Mouse (Mus musculus): ENCODE measurements at regions not wholly inside any gene's neighbourhood (a gene's known extent, or its start where the extent isn't known, plus 50 kb on each side); places are given as distances from the start of the nearest gene placed in this dataset.
"Not testable (repeated sequence)": the region's sequence is repeated elsewhere in the genome, so short reads cannot be mapped to it uniquely, and the experiment has no call there.

DNA sequence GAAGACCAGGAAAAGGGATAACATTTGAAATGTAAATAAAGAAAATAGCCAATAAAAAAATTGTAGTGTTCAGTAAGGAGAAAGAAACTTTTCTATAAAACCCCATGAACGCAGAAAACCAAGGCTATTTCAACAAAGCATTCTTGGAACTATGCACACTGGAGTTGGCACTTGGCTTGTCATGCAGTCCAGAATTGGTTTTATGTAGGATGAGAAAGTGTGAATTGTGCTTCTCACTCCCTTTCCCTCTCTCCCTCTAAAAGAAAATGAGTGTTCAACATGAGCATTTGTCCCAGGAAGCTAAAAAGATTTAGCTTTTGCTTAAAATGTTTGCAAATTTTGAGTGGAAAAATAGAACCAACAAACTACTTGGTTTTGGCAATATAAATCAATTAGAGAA, 841.6 kb upstream of the Adam24 start:
- no peak for DNase-seq (ENCODE audit: low read depth)

DNA sequence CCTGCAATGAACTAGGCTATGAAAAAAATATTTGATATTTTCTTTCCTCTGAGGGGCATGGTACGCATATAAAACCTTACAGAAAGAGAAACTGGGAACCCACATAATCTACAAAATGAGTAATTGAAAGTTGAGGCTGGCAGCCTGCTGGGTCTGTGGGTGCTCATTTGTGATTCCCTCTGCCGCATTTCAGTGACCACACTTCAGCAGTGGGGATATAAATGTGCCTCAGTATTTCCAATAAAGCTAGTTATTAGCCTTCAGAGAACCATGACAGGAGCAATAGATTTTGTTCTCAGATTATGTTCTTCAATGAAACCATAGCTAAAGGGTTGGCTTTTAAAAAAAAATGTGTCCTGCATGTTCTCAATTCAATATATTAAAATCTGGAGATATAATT, 828.0 kb upstream of the Adam24 start:
- DNase-seq (ENCODE audit: low read depth): no peak

DNA sequence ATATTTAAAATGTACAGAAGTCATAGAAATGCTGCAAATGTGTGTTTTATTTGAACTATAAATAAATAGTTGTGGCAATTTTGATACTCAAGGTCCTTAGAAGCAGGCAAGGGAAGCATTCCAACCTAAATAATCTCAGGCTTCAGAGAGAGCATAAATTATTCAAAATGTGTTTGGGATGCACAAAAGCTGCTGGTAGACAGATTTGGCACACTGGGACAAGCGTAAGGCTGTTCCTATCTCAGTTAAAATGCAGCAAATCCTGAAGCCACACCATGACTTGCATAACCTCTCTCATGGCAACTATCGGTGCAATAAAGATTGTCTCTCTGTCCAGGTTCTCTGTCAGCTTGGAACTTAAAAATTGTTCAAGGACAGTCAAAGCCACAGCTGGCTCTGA, 812.3 kb upstream of the Adam24 start:
- no peak for DNase-seq (ENCODE audit: low read depth)

DNA sequence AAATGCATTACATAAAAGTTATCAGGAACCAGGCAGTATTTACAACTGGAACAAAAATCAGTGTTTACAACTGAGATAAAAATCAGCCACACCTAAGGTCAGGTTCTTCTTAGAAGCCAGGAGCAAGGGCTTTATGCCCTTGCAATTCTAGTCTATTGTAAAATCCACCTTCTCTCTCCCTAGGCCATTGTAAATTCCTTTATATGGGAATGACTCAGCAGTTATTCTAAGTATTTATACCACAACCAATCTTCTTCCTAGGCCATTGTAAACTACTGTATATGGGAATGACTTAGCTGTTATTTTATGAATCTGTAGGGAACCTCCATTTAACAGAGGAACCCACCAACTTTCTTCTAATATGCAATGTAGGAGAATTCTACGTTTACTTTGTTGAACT, 772.6 kb upstream of the Adam24 start:
- DNase-seq (ENCODE audit: low read depth): no peak

DNA sequence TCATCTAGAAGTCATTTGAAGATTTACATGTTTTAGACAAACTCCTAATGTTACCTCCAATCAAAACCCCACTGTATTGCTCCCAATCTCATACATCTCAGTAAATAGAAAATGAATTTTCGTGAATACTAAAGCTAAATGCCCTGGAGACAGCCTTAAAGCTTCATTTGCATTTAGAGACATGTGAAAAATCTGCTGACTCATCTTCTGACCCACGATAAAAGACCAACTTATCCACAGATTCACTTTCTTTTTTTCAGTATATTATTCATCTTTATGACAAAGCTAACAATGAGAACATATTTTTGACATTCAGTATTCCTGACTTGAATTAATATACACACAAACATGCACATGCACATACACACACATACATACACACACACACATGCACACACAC, 762.0 kb upstream of the Adam24 start:
- no peak for DNase-seq (ENCODE audit: low read depth)

GRCm38 (mm10) chr8:39921336-39921735, 753.5 kb upstream of the Adam24 start:
- DNase-seq (ENCODE audit: low read depth): no peak

DNA sequence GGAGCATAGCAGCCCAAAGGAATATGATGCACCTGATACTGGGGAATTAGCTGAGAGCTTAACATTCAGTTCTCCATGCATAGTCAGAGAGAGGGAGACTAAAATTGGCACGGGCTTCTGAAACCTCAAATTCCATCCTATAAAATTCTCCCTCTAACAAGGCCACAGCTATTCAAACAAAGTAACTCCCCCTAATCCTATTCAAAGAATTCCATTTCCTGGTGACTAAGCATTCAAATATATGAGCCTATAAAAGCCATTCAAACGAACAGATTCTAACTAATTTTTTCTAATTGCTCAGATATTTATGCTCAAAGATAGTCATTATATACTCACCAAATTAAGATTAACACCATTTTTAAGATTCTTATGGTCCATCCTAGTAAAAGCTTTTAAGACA, 751.1 kb upstream of the Adam24 start:
- no peak for DNase-seq (ENCODE audit: low read depth)

DNA sequence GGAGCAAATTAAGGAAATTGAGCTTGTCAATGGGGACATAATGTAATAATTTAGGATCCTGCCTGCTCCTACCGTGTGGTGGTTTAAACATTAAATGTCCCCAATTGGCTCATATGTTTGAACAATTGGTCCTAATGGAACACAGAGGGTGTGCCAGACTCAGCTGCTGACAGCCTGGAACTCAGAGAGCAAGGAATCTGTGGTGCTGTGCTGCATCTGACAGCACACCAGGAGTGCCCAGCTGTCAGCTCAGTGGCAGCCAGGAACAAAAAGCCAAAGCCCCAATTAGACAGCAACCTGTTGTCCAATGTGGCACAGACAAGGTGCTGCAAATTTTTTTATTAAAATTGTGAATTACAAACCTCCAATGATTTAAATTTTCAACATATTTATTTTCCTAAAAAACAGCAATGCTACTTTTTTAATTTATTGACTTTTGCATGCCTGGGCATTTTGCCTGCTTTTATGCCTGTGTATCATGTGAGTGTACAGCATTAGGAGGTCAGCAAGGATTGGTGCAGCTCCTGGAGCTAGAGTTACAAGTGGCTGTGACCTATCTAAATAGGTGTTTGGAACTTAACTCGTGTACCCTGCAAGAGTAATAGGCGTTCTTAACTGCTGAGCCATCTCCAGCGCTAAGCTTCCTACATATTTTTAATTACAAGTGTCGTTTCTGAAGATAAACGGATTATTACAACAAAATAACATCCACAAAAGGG, 724.5 kb upstream of the Adam24 start:
- no peak for DNase-seq (ENCODE audit: low read depth)

DNA sequence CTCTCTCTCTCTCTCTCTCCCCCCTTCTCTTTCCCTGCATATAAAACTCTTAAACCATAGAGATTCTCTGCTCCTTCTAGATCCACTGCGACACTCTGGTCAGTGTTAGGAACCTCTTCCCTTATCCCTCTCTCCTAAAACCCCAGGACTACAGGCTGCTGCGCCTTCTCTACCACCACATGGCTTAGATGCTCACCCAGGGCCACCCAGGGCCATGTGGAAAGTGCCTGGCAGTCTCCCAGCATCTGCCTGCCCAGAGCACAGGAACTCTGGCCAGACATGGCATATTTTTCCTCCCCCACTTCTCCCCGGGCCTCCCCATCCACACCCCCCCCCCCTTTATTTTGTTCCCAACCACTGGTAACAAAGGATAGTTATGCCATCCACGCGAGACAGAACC, 720.4 kb upstream of the Adam24 start:
- DNase-seq (ENCODE audit: low read depth): no peak

- DNase-seq (ENCODE audit: low read depth): no peak
Measured at GRCm38 (mm10) chr8:39954924-39955323, 720.0 kb upstream of the Adam24 start.

DNA sequence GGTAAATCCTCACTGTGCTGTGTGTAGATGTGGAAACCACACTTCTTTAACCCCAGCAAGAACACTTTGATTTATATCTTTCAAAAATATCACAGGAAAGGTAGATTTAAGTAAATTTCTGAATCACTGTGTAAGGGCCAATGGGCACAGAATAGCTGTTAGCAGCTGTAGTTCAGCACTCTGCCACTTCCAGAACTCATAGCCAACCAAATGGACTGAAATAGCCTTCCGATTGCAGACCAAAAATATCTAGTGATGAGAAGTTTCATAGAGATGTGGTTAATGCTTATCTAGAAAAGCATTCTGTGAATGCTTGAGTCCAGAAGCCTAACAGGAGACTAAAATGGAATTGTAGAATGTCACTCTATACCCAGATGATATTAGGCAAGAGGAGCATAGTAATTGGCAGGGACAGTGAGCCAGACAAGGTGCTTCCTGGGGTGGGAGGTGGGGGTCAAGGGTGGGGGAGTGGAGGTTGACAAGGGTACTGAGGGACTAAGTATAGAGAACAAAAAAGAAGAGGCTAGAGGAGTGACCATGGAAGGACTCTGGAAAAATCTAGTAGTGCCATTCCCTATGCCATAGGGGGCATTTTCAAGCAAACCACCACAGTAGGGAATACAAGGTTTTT, 669.6 kb upstream of the Adam24 start:
- no peak for DNase-seq (ENCODE audit: low read depth)

DNA sequence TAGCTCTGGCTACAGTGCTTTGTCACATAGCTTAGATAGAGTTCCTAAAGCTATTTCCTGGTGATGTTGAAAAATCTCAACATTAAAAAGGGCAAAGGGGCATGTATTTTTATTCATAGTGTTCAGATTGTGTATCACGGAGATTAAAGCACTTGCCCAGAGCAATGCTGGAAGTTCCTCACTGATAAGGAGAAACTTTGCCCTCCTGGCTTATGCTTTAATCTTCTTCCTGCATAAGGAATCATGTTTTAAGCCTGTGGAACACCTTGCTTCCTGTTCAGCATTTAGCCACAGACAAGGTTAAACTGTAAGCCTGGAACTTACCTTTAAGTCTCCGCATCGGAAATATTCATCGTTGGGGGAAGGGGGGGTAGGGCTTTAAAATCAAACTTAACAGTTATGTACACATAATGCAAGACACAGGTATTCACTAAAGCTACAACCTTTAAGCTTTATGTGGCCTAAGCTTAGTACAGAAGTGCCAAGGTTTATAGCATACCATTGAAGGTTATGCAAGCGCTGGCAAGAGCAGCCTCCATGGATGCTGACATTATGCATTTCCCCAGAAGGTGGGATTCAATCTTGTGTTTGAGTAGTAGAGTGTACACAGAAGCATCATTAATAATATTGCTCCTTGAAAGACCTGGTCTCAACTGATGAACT, 655.5 kb upstream of the Adam24 start:
- no peak for DNase-seq (ENCODE audit: low read depth)

- no peak for DNase-seq (ENCODE audit: low read depth)
Measured at GRCm38 (mm10) chr8:40064145-40064544, 610.7 kb upstream of the Adam24 start.

GRCm38 (mm10) chr8:40071131-40071530, 603.7 kb upstream of the Adam24 start:
- no peak for DNase-seq (ENCODE audit: low read depth)

DNA sequence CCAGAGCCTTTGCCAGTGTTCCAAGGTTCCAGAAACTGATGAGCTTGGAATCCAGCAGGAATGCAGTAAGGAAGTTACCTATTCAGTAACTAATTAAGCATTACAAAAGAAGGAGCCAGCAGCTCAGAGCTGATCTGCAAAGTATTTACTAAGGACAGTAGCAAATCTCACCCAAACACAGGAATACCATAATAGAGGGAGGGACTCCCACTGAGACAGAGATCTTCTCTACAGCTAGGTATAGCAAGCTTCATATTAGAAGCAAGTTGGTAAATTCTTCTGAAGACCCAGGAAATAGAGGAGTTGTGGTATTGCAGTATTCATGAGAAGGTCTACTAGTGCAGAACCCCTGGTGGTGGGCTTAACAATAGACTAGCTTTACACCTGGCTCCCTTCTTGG, 593.9 kb upstream of the Adam24 start:
- not testable (repeated sequence) for DNase-seq (ENCODE audit: low read depth)

DNA sequence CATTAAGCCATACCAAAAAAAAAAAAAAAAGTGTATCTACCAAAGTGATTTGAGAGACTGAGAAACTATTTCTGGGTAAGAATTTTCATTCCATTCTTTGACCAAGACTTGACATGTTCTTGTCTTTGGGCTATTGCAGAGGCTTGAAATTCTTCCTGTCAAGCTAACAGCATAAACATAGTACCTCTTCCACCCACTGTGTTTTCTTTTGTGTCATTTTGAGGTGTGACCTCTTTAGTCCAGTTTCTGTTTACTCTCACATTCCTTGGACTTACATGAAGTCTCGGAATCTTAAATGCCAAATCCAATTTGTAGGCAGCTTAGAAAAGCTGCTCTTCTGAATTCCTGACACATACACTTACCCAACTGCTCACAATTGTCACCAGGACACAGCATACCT, 590.7 kb upstream of the Adam24 start:
- DNase-seq (ENCODE audit: low read depth): no peak

DNA sequence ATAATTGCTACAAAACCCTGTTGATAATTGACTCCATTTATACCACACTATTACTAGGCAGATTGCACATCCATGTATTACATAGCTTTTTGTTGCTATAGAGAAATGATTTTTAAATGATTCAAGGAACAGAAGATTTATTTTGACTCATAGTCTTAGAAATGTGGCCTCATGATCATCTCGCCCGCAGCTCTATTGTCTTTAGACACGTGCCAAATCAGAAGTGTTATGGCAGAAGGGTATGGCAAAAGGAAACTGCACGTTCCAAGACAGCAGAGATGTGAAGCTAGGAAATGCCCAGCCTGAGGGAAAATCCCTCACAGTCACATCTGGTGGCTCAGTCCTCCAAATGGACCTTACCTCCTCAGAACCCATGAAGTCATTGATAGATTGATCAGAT, 585.5 kb upstream of the Adam24 start:
- no peak for DNase-seq (ENCODE audit: low read depth)

- DNase-seq (ENCODE audit: low read depth): no peak
Measured at GRCm38 (mm10) chr8:40124402-40124801, 550.5 kb upstream of the Adam24 start.

DNA sequence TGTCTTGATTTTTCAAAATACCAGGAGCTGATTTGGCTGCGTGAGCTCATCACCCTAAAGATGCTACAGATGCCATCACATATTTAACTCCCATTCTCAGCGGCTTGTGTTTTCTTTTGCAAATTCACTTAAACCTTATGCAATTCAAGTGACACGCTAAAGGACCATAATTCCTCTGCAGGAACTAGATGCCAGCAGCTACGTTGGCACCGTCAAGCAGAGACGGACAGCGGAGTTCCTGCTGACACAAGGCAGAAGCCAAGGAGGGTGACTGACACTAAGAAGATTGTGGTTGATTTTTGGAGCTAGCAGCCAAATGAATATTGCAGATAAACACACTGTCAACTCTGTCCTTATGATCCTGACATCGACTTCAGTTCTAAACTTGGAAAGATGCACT, 547.7 kb upstream of the Adam24 start:
- DNase-seq (ENCODE audit: low read depth): no peak

- peak; percentile 2 for DNase-seq (ENCODE audit: low read depth)
Measured at GRCm38 (mm10) chr8:40132662-40133257, 542.1 kb upstream of the Adam24 start.

- DNase-seq (ENCODE audit: low read depth): peak; percentile 19
Measured at GRCm38 (mm10) chr8:40150911-40151797, 523.7 kb upstream of the Adam24 start.

GRCm38 (mm10) chr8:40152451-40152850, 522.4 kb upstream of the Adam24 start:
- no peak for DNase-seq (ENCODE audit: low read depth)
